Mouse (Mus musculus) brain, embryonic 14.5 days (tissue): ENCODE results near the gene Zbp1.

Experiments
- CTCF ChIP-seq: fragments of 200-500 bp; IDR thresholded peaks from 2 replicates; pipeline ENCODE4 v1.5.1; 2012; ENCODE audit warnings: inconsistent platforms, mild to moderate bottlenecking, moderate library complexity, borderline replicate concordance; ENCODE audit not compliant: insufficient read depth, insufficient read length; ENCODE audit errors: extremely low read depth
- POLR2A ChIP-seq: fragments of 200-500 bp; IDR thresholded peaks from 2 replicates; pipeline ENCODE4 v1.6.1; 2012; ENCODE audit warnings: mild to moderate bottlenecking, inconsistent platforms, borderline replicate concordance; ENCODE audit not compliant: poor library complexity, insufficient read depth, insufficient read length, severe bottlenecking; ENCODE audit errors: extremely low read depth

- TF ChIP-seq CTCF (no peak), POLR2A (no peak)
Measured at GRCm38 (mm10) chr2:173228567-173228966, 9.8 kb upstream of the Zbp1 start.
